Mouse (Mus musculus) liver, adult 10 weeks (tissue): ENCODE results near the gene Herc6. TPM values are rescaled to one million over a fixed set of nuclear protein-coding genes. Genes with fewer than 3 reads are reported as not detected.

ENCODE experiments used
- polyA plus RNA-seq: library from polyadenylated mRNA; stranded (reverse); fragments of 350-450 nt; fragmentation: Illumina TruSeq; extraction: RNeasy Lipid Tissue Mini Kit (QIAGEN cat#74804); gene quantifications from one replicate; pipeline ENCODE4 v1.2.3, GENCODE M21; 2014; ENCODE audit warnings: low read depth, low replicate concordance

The Herc6 gene
- 17.5 TPM for polyA plus RNA-seq

GRCm38 (mm10) chr6:57580881-57581548, at the start of gene Herc6:
TSS of gene Herc6 (plus strand) at chr6:57581000.

GRCm38 (mm10) chr6:57535386-57535936, 45.3 kb upstream of the Herc6 start, which contains the start of gene Ppm1k:
TSS of gene Ppm1k (minus strand) at chr6:57535468.

GRCm38 (mm10) chr6:57691467-57692261, 110.9 kb downstream of the Herc6 start, which contains the start of gene Pyurf:
TSS of gene Pyurf (minus strand) at chr6:57692078.

GRCm38 (mm10) chr6:57702376-57702742, 121.6 kb downstream of the Herc6 start, which contains the start of gene Lancl2:
TSS of gene Lancl2 (plus strand) at chr6:57702540.

Other genes with a start within 250 kb of the Herc6 start
- not detected for gene Vmn1r17, start 217.3 kb upstream of the Herc6 start, polyA plus RNA-seq
- not detected for gene Vmn1r18, start 185.2 kb upstream of the Herc6 start, polyA plus RNA-seq
- gene Vmn1r19, start 177.2 kb upstream of the Herc6 start, polyA plus RNA-seq, result not detected
- not detected for gene Vmn1r20, start 152.1 kb upstream of the Herc6 start, polyA plus RNA-seq
- 67.4 TPM for gene Ppm1k, start 45.5 kb upstream of the Herc6 start, polyA plus RNA-seq
- 18.5 TPM for gene Pyurf, start 111.1 kb downstream of the Herc6 start, polyA plus RNA-seq
- gene Lancl2, start 121.5 kb downstream of the Herc6 start, polyA plus RNA-seq, result 9.4 TPM
- 3.0 TPM for gene Vopp1, start 244.2 kb downstream of the Herc6 start, polyA plus RNA-seq